Mouse (Mus musculus) urinary bladder, postnatal 4 days (tissue): Measurements from ENCODE around the gene Elp1.

Experiments used
- DNase-seq, 2 experiments: peaks; one replicate each; pipeline ENCODE4 v3.0.0; 2021 to 2022; ENCODE audit warnings: low spot score in 2 of 2

Gene Elp1

DNA sequence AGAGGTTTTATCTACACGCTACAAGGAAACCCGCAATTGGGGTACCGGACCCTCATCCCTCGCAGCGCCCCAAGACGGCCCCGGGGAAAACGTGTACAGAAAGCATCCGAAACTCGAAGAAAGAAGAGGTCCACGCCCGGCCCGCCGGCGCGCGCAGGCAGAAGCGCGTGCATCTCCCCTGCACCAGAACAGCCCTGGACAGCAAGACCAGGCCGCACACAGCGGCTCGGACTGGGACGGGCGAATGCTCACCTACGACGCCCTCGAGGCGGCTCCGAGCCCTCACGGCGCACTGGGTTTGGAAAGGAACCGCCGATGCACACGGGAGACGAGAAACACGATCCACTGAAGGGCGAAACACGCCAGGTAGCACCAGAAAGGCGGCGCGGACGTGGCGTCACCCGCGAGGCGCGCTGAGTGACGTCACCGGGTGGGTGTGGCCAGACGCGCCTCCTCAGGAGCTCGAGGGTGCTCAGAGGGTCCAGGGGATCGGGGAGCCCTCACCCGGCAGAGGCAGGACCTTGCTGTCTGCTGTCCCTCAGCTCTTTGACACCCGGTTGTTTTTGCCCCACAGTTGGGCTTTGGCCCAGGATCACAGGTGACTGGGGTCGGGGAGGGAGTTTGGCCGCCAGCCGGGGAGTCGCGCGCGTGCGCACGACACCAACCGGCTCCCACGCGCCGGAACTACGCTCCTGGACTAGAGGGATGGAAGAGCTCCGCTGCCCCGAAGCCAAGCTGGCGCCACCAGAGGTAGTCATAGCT lies at the start of gene Elp1, which contains the start of gene Fam206a:
Elp1 (minus strand) TSS at position 425 of the 762 bp plus-strand sequence.
Fam206a (plus strand) TSS at position 439 of the 762 bp plus-strand sequence.
- DNase-seq: peak; percentile 91 to 95

- DNase-seq: no peak
Observed at GRCm38 (mm10) chr4:56850724-56851123, 48.6 kb upstream of the Elp1 start.

- DNase-seq: no peak
Observed at GRCm38 (mm10) chr4:56848044-56848443, 45.9 kb upstream of the Elp1 start.

- DNase-seq: no peak
Observed at GRCm38 (mm10) chr4:56847400-56847799, 45.3 kb upstream of the Elp1 start.

- DNase-seq: peak in 1 of 2 experiments; percentile 10
Observed at GRCm38 (mm10) chr4:56845896-56846533, 43.9 kb upstream of the Elp1 start.

- peak in 1 of 2 experiments; percentile 26 for DNase-seq
Observed at GRCm38 (mm10) chr4:56844911-56845310, 42.8 kb upstream of the Elp1 start.

DNA sequence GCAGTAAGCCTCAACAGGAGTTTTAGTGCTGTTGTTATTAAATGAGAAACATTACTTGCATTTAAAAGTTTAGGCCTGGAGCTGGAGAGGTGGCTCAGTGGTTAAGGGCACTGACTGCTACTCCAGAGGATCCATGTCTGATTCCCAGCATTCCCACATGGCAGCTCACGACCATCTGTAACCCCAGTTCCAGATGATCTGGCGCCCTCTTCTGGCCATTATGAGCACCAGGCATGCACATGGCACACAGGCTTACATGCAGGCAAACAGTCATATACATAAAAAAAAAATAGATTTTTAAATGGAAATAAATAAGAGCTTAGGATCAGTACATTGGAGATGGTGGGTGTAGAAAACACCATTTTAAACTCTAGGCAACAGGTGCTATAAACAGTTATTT lies 41.8 kb upstream of the Elp1 start:
- DNase-seq: no peak

GRCm38 (mm10) chr4:56842501-56842900 lies 40.4 kb upstream of the Elp1 start:
- DNase-seq: no peak

DNA sequence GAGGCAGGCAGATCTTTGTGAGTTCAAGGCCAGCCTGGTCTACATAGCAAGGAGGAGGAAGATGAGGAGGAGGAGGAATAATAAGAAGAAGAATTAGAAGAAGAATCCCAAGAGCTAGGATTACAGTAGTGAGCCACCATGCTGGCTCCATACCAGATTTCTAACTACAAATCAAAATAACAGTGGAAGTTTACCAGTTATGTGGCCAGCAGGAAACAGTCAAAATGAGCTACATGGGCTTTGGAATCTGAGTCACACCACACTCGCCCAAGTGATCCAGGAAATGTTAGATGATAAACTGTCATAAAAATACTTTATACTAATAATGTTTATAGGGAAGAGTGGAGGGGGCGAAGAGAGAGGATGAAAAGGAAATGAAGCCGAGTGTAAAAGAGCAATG lies 38.2 kb upstream of the Elp1 start:
- DNase-seq: no peak

GRCm38 (mm10) chr4:56837661-56838060 lies 35.5 kb upstream of the Elp1 start:
- DNase-seq: no peak

DNA sequence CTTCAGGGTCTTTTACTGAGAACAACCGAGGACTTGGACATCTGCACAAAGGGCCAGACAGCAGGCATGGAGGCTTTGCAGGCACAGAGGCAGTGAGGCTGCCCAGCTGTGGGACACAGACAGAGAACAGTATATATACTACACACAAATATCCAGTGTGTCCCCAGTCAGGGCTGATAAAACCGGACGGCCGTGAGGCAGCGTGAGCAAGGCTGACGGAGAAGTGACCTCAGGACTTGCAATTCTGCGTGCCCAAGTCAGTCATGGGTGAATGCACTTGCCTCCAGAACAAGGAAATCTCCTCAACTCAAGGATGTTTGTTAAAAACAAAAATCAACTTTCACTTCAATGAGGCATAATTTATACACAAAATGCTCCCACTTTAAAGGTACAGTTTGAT lies 29.9 kb upstream of the Elp1 start:
- no peak for DNase-seq

DNA sequence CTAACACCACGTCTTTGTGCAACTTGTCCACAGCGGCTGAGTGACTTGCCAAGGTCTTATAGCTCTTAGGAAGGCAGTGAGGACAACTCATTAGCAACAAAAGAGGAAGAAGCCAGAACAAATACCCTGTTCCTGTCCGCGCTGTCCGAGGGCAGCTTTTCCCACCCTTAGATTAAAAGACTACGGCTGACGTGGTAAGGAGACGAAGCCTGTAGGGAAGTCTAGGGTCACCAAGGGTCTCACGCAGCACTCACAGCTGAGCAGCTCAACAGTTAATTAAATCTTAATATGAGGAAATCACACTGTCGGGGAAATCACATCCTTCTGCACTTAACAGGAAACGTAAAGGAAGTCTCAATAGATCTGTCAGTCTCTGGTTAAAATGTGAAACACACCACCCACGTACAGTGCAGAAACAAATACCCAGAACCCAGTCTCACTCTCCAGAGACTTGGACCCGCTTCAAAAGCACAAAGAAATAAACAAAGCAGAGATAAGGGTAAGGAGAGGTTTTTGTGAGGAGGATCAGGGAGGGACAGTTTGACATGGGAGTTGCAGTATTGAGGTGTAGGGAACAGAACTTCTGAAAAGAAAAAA lies 29.0 kb upstream of the Elp1 start:
- no peak for DNase-seq

DNA sequence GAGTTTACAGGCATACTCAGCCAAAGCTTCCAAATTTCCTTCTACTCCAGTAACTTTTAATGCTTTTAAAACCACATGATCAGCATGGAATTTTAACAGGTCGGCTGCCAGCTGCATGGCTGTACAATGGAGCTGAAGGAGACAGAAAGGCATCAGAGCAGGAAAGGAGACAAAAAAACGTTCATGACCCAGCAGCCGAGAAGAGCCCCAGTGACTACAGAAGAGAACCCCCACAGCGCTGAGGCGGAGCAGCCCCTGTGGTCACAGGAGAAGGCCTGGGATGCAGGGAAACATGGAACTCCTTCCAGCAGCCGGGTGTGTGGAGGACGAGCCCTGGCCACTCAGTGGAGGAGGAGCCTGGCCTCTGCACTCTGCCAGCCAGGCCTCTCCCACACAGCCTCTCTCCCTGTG lies 27.4 kb upstream of the Elp1 start:
- DNase-seq: peak in 1 of 2 experiments; percentile 40

GRCm38 (mm10) chr4:56828932-56829331 lies 26.8 kb upstream of the Elp1 start:
- DNase-seq: no peak

GRCm38 (mm10) chr4:56824231-56824630 lies 22.1 kb upstream of the Elp1 start:
- DNase-seq: no peak

- DNase-seq: no peak
Observed at GRCm38 (mm10) chr4:56820017-56820550, 18.0 kb upstream of the Elp1 start.

DNA sequence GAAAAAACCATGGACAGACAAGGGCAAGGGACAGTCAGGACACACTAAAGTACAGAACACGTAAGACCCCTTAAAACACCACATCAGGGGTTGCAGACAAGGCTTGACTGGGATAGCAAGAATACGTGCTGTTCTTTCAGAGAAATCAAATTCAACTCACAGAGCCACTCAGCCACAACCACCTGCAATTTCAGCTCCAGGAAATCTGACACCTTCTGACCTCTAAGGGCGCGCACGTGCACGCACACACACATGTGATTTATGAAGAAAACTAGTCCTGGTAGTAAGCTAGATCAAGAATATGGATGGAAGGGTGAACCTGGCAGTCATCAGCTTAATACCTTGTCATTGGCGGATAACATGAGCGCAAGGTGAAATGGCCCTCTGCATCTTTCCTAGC lies 13.0 kb upstream of the Elp1 start:
- no peak for DNase-seq

DNA sequence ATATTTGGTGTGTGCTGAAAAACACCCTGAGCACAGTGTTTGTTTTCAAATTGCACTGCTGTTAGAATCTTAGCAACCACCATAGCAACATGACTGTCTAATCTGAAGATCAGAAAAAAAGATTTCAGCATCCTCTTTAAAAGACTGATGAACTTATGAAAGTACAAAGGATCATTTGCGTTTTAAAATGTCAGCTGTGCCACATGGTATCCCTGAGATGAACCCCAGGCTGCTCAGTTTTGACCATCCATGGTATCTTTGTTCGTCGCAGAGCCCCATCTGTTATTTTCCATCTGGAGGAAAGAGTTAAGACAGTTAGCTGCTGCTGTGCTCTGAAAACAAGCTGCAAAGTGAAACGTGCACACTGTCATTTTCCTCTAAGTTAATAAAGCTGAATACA lies 10.0 kb upstream of the Elp1 start:
- DNase-seq: no peak

GRCm38 (mm10) chr4:56811642-56812041 lies 9.5 kb upstream of the Elp1 start:
- DNase-seq: peak in 1 of 2 experiments; percentile 13

DNA sequence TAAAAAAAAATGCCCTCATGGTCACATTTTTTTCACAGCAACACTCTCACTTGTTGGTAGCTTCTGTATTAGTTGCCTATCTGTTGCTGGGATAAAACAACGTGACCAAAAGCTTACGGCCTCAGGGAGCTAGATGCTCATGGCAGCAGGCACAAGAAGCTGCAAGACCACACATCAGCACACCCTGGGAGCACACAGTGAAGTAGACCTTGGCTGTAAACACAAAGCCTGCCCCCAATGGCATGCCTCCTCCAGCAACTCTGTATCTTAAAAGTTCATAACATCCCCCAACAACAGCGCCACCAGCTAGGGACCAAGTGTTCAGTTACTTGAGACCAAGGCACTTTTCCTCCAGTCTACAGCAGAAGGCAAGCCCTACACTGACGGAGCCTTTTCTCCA lies 6.9 kb upstream of the Elp1 start:
- DNase-seq: no peak

DNA sequence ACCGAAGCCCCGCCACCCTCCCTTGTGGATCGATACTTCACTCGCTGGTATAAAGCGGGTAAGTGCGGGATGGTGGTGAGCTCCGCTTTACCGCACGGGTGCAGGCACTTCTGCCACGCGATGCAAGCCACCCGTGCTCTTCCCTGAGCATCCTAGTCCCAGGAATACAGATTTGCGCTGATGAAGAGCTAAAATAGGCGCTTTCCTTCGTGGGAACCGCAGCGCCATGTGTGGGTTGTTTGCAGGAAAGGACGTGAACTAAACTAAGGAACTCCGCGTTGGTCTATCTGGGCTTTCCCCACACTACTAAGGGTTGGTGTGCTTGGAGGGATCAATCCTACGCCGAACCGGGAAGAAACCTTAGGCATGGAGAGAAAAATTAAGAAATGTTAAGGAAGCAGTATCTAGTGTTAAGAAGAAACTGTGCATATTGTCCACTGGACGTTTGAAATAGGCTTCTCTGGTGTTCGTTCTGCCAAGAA lies 579 bp upstream of the Elp1 start:
- no peak for DNase-seq

- DNase-seq: no peak
Observed at GRCm38 (mm10) chr4:56791373-56791772, 10.8 kb downstream of the Elp1 start.
